Mouse (Mus musculus): Measurements from ENCODE around the gene Mnt.

- TF ChIP-seq GATA1 (IDR thresholded peaks at IDR 0.05; ENCODE audit: borderline replicate concordance, low read length) (no peak), FLI1 (IDR thresholded peaks at IDR 0.05; ENCODE audit: low read length) (no peak)
Observed at GRCm38 (mm10) chr11:74808251-74808853, 22.4 kb upstream of the Mnt start.
